In genomic region chr10:80742180-80742978, GRCm38 (mm10) we compare ENCODE assay signal across 8 mouse cellular contexts. TPM values are rescaled to one million over a fixed set of nuclear protein-coding genes. Genes with fewer than 3 reads are reported as not detected.
DNase-seq lines count a peak whose midpoint lies in the region; ATAC-seq lines count a peak whose summit lies in the region.

Gene Ap3d1, minus strand, starts transcription at chr10:80742264.

- WGBS in lung, embryonic 16.5 days: 2% methylated on average over 25 of the region's 25 CpGs

- H3K27me3 ChIP-seq in lung, embryonic 16.5 days (ENCODE audit: control insufficient read depth, insufficient read depth, low read depth, low read length): no peaks in the 10 kb centered on the region

- peaks cover 18% of the 10 kb centered on the region for H3K4me1 ChIP-seq in lung, embryonic 16.5 days (replicated peaks; ENCODE audit: control insufficient read depth, insufficient read depth, low read length)

- peak within 1 kb of the TSS; percentile 80 for H3K4me2 ChIP-seq in lung, embryonic 16.5 days (ENCODE audit: low read depth, low read length)

- peak; percentile 99 for DNase-seq in MEL-GATA-1-ER (ENCODE audit: extremely low read depth, low read depth)
- peak; percentile 97 for DNase-seq in cerebellum, adult 8-10 months
- peak; percentile 100 for DNase-seq in forelimb bud, embryonic 11.5 days (ENCODE audit: low read depth, low spot score)
- DNase-seq in layer of hippocampus, adult 9-10 months (ENCODE audit: low spot score): peak; percentile 98
- peak; percentile 86 for DNase-seq in ovary, postnatal 10 days (ENCODE audit: low spot score)
- peak; percentile 98 to 99 for DNase-seq in thymus, postnatal 10 days (ENCODE audit: low spot score in 2 of 2)

- H3K36me3 ChIP-seq in lung, embryonic 16.5 days (ENCODE audit: control insufficient read depth, insufficient read depth, low read length): no peaks in the 10 kb centered on the region

- no peaks in the 10 kb centered on the region for H3K9me3 ChIP-seq in lung, embryonic 16.5 days (ENCODE audit: control insufficient read depth, low read length)

- peak within 1 kb of the TSS; percentile 98 for H3K9ac ChIP-seq in lung, embryonic 16.5 days (ENCODE audit: low read length)

- peak within 1 kb of the TSS; percentile 98 for H3K4me3 ChIP-seq in lung, embryonic 16.5 days (ENCODE audit: low read length)

- peak within 1 kb of the TSS; percentile 65 for H3K27ac ChIP-seq in lung, embryonic 16.5 days (ENCODE audit: low read length)

- ATAC-seq in hematopoietic stem cell, adult 5-6 weeks (replicated peaks in 1 of 2; ENCODE audit: insufficient read depth in 1 of 2, low FRiP score in 2 of 2, low TSS enrichment in 1 of 2, low read depth in 1 of 2, poor library complexity in 2 of 2, severe bottlenecking in 2 of 2): peak; percentile 99 to 100
- ATAC-seq in lung, embryonic 16.5 days (ENCODE audit: low read depth): peak; percentile 100

RNA-seq across cellular contexts. Expression of gene Ap3d1, which starts in this region (rescaled TPM):
- total RNA-seq in hematopoietic stem cell, adult 5-6 weeks (2017): 37.7 and 45.2 TPM in 2 replicates
- 59.6 and 59.9 TPM in 2 replicates for polyA plus RNA-seq in lung, embryonic 16.5 days (2015; fragmentation: Nextera tagmentation; extraction: Ambion mirVana)

Comparison
In these comparisons a context has a peak if more than half of its experiments do, and no peak if none do; other contexts are left out.
1. Peak in every context shown above with its lines: DNase-seq, ATAC-seq, H3K4me3 ChIP-seq and H3K27ac ChIP-seq.